In genomic region chr2:174897424-174897823, GRCm38 (mm10) we compare ENCODE assay signal across 11 mouse cellular contexts.
DNase-seq lines count a peak whose midpoint lies in the region; ATAC-seq and TF ChIP-seq lines count a peak whose summit lies in the region.
"Had no signal": no experiment of that assay in that cellular context is flagged by ENCODE, and none has a peak within 500 bp of the region (broad histone marks: within the 10 kb centered on the region; RNA-seq: fewer than 3 reads in every experiment).

No protein-coding gene starts in this region.

- no peaks in the 10 kb centered on the region for H3K9me3 ChIP-seq in kidney, embryonic 16.5 days (ENCODE audit: low read length)
- H3K9me3 ChIP-seq in heart, postnatal 0 days (replicated peaks; ENCODE audit: control insufficient read depth, low read length) = no peaks in the 10 kb centered on the region
- H3K9me3 ChIP-seq: liver, embryonic 12.5 days had no signal

- H3K79me2 ChIP-seq in heart, adult 2 months (replicated peaks; ENCODE audit: control insufficient read depth, insufficient read depth, low read length) = no peaks in the 10 kb centered on the region

- H3K27me3 ChIP-seq in kidney, embryonic 16.5 days (ENCODE audit: insufficient read depth, low read length) = no peaks in the 10 kb centered on the region
- no peaks in the 10 kb centered on the region for H3K27me3 ChIP-seq in heart, adult 2 months (ENCODE audit: control insufficient read depth, insufficient read depth, low read length)
- H3K27me3 ChIP-seq in heart, postnatal 0 days (ENCODE audit: control insufficient read depth, insufficient read depth, low read length) = no peaks in the 10 kb centered on the region
- H3K27me3 ChIP-seq: liver, embryonic 12.5 days had no signal

- H3K4me1 ChIP-seq in kidney, embryonic 16.5 days (ENCODE audit: insufficient read depth, low read length) = peaks cover 12% of the 10 kb centered on the region
- no peaks in the 10 kb centered on the region; the same call in 1 of the 2 replicates for H3K4me1 ChIP-seq in heart, adult 2 months (ENCODE audit: control insufficient read depth, insufficient read depth, low read length)
- no peaks in the 10 kb centered on the region for H3K4me1 ChIP-seq in heart, postnatal 0 days (ENCODE audit: control insufficient read depth, insufficient read depth)
- H3K4me1 ChIP-seq: liver, embryonic 12.5 days had no signal

- TF ChIP-seq EP300 in heart, adult 2 months (IDR thresholded peaks at IDR 0.05; ENCODE audit: insufficient read depth, low read depth, low read length) = no peak
- TF ChIP-seq EP300 in heart, postnatal 0 days (IDR thresholded peaks at IDR 0.05; ENCODE audit: low read depth) = 0 out of 2 replicates have a peak, but pooled peaks have one; percentile 35

- DNase-seq in kidney, adult 11 months = peak; percentile 15
- peak; percentile 42 to 72 for DNase-seq in heart, adult 2 months
- peak; percentile 43 for DNase-seq in heart, postnatal 0 days (ENCODE audit: low spot score)
- peak; percentile 35 for DNase-seq in lung, postnatal 36 days
- no peak for DNase-seq in ovary, postnatal 14 days (ENCODE audit: low spot score)
- DNase-seq in right cerebral cortex, postnatal 36 days (ENCODE audit: low spot score in 2 of 2) = no peak
- DNase-seq in adipocyte (ENCODE audit: low spot score) = no peak
- DNase-seq: cerebellum, postnatal 25 days had no signal

- ATAC-seq in kidney, embryonic 16.5 days (ENCODE audit: low FRiP score, low TSS enrichment) = no peak
- ATAC-seq in heart, postnatal 0 days (ENCODE audit: insufficient read depth, low read depth) = peak; percentile 35; the same call in 1 of the 2 replicates
- ATAC-seq: forebrain, embryonic 16.5 days; liver, embryonic 12.5 days had no signal

- intact Hi-C loops in heart, adult 2 months (cut with DNase I) = loop anchor here (10.0 kb wide), 1 partner anchor 1333 kb away; no protein-coding TSS in a partner anchor

- H3K4me2 ChIP-seq in kidney, embryonic 16.5 days (replicated peaks; ENCODE audit: low read depth, low read length) = no peak overlapping the region
- H3K4me2 ChIP-seq in heart, postnatal 0 days (ENCODE audit: low read depth, low read length) = no peak overlapping the region
- H3K4me2 ChIP-seq: liver, embryonic 12.5 days had no signal

- H3K36me3 ChIP-seq in kidney, embryonic 16.5 days (ENCODE audit: insufficient read depth, low read length) = no peaks in the 10 kb centered on the region
- no peaks in the 10 kb centered on the region for H3K36me3 ChIP-seq in heart, adult 2 months (ENCODE audit: control insufficient read depth, insufficient read depth, low read length)
- H3K36me3 ChIP-seq in heart, postnatal 0 days (replicated peaks; ENCODE audit: control insufficient read depth, insufficient read depth, low read length) = no peaks in the 10 kb centered on the region
- H3K36me3 ChIP-seq: liver, embryonic 12.5 days had no signal

- 62% methylated on average over 8 of the region's 8 CpGs for WGBS in kidney, embryonic 16.5 days
- 26% methylated on average over 8 of the region's 8 CpGs for WGBS in heart, adult 2 months
- 19% methylated on average over 8 of the region's 8 CpGs for WGBS in heart, postnatal 0 days

- no peak overlapping the region for H3K27ac ChIP-seq in kidney, embryonic 16.5 days (ENCODE audit: low read length)
- H3K27ac ChIP-seq in heart, adult 2 months = no peak overlapping the region
- H3K27ac ChIP-seq in heart, postnatal 0 days (ENCODE audit: low read depth) = 0 out of 2 replicates have a peak overlapping the region, but pooled peaks have one; percentile 9
- H3K27ac ChIP-seq: liver, embryonic 12.5 days had no signal

- no peak overlapping the region for H3K9ac ChIP-seq in kidney, embryonic 16.5 days (replicated peaks; ENCODE audit: low read length)
- H3K9ac ChIP-seq in heart, adult 2 months (ENCODE audit: low read depth, low read length) = no peak overlapping the region
- no peak overlapping the region for H3K9ac ChIP-seq in heart, postnatal 0 days (replicated peaks; ENCODE audit: low read depth, low read length)
- H3K9ac ChIP-seq: liver, embryonic 12.5 days had no signal

- no peak for TF ChIP-seq POLR2A in heart, adult 2 months (IDR thresholded peaks at IDR 0.05; ENCODE audit: insufficient read depth, low read depth, low read length)

- no peak overlapping the region for H3K4me3 ChIP-seq in kidney, embryonic 16.5 days (ENCODE audit: low read length)
- no peak overlapping the region for H3K4me3 ChIP-seq in heart, adult 2 months
- no peak overlapping the region for H3K4me3 ChIP-seq in heart, postnatal 0 days (ENCODE audit: low read depth, low read length)
- H3K4me3 ChIP-seq: liver, embryonic 12.5 days had no signal

- TF ChIP-seq CTCF in heart, adult 2 months (IDR thresholded peaks at IDR 0.05) = no peak
- no peak for TF ChIP-seq CTCF in heart, postnatal 0 days (IDR thresholded peaks at IDR 0.05; ENCODE audit: low read depth)

Comparison
In these comparisons a context has a peak if more than half of its experiments do, and no peak if none do; other contexts are left out.
1. DNase-seq: peak in kidney, adult 11 months (single experiment), heart, adult 2 months (2 of 2), heart, postnatal 0 days (single experiment) and lung, postnatal 36 days (single experiment); none in ovary, postnatal 14 days (single experiment), right cerebral cortex, postnatal 36 days (0 of 2) and adipocyte (single experiment).